Mouse (Mus musculus) intestine, embryonic 15.5 days (tissue): ENCODE measurements around the gene Mettl24. TPM values are rescaled to one million over a fixed set of nuclear protein-coding genes. Genes with fewer than 3 reads are reported as not detected.

ENCODE experiments used
- ATAC-seq: fragments of 200-750 bp; cut with Nextera tagmentation; 2 replicates; pipeline ENCODE4 v1.8.0; 2017; ENCODE audit warnings: moderate TSS enrichment, moderate library complexity
- H3K27ac ChIP-seq: fragments of 300-500 bp; sonication (generic); 2 replicates; pipeline ENCODE4 v1.5.1; 2015; ENCODE audit warnings: mild to moderate bottlenecking, inconsistent platforms
- H3K27me3 ChIP-seq: fragments of 300-500 bp; sonication (generic); replicated peaks from 2 replicates; pipeline ENCODE4 v1.6.1; 2015; ENCODE audit warnings: inconsistent platforms
- H3K36me3 ChIP-seq: fragments of 300-500 bp; sonication (generic); 2 replicates; pipeline ENCODE4 v1.6.1; 2015; ENCODE audit warnings: inconsistent platforms
- H3K4me1 ChIP-seq: fragments of 300-500 bp; sonication (generic); replicated peaks from 2 replicates; pipeline ENCODE4 v1.6.1; 2015; ENCODE audit warnings: inconsistent platforms
- H3K4me2 ChIP-seq: fragments of 300-500 bp; sonication (generic); replicated peaks from 2 replicates; pipeline ENCODE4 v1.6.1; 2015; ENCODE audit warnings: mild to moderate bottlenecking, inconsistent platforms
- H3K4me3 ChIP-seq: fragments of 300-500 bp; sonication (generic); replicated peaks from 2 replicates; pipeline ENCODE4 v1.5.1; 2015; ENCODE audit warnings: inconsistent platforms
- H3K9ac ChIP-seq: fragments of 300-500 bp; sonication (generic); 2 replicates; pipeline ENCODE4 v1.6.1; 2015; ENCODE audit warnings: inconsistent platforms
- H3K9me3 ChIP-seq: fragments of 300-500 bp; sonication (generic); 2 replicates; pipeline ENCODE4 v1.6.1; 2016; ENCODE audit warnings: inconsistent platforms
- WGBS: fragments of 180-500 bp; shearing (Covaris S2); methylation state at CpG from one replicate; pipeline ENCODE4 v1.1.7; 2015; 5-methylcytosine and 5-hydroxymethylcytosine counted together
- polyA plus RNA-seq: library from polyadenylated mRNA; unstranded; fragments of >200 nt; fragmentation: Nextera tagmentation; extraction: Ambion mirVana; gene quantifications from 2 replicates; pipeline ENCODE4 v1.2.1, GENCODE M21; 2015

The Mettl24 gene
- polyA plus RNA-seq, 1 experiment from 2014 or later = 4.2 TPM

- Histone ChIP-seq H3K9me3 (no peaks in the 10 kb centered on the region), H3K27me3 (no peaks in the 10 kb centered on the region), H3K4me3 (no peak overlapping the region), H3K4me1 (no peaks in the 10 kb centered on the region), H3K4me2 (no peak overlapping the region), H3K27ac (no peak overlapping the region), H3K9ac (no peak overlapping the region), H3K36me3 (peaks cover 29% of the 10 kb centered on the region; the same call in 1 of the 2 replicates)
- WGBS = 79% methylated on average over 5 of the region's 5 CpGs
- no peak for ATAC-seq
Measured at GRCm38 (mm10) chr10:40843841-40844240, 160.8 kb downstream of the Mettl24 start.

DNA sequence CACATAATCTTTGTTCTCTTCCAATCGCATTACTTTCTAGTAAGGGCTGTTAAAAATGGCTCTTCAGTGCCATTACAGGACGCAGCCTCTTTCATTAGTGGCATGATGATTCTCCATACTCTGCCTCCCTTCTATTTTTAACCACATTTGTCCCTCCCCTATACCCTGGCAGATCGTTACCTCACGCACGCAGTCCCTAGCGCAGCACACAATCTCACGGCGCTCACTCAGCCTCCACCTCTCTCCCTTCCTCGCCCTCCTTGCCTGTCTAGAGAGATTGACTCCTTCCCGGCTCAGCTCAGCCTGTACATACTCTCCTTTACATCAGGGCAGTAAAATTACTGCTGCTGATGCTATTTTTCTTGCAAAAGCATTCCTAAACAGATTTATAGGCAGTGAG is 161.5 kb downstream of the Mettl24 start:
- Histone ChIP-seq H3K9me3 (no peaks in the 10 kb centered on the region), H3K27ac (no peak overlapping the region), H3K4me3 (no peak overlapping the region), H3K9ac (no peak overlapping the region), H3K36me3 (peaks cover 29% of the 10 kb centered on the region; the same call in 1 of the 2 replicates), H3K27me3 (no peaks in the 10 kb centered on the region), H3K4me1 (no peaks in the 10 kb centered on the region), H3K4me2 (no peak overlapping the region)
- WGBS = 71% methylated on average over 10 of the region's 10 CpGs
- no peak for ATAC-seq

DNA sequence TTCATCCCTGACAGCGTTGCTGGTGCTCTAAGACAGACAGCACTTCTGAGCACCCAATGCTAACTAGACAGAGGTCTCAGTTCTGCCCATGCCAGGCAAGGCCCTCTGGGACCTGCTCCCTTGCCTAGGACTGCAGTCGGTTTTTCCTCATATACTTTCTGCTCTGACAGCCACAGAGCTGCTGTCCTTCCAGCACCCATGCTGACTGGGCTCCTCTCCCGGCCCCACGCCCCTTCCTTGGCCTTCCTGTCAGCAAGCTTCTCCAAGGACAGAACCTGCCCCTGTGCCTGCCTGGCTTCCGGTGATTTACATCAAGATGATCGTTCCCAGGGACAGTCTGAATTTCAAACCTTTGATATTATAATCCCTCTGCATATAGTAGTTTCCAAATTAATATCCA is 162.5 kb downstream of the Mettl24 start:
- no peak for ATAC-seq
- Histone ChIP-seq H3K36me3 (peaks cover 29% of the 10 kb centered on the region; the same call in 1 of the 2 replicates), H3K4me3 (no peak overlapping the region), H3K27ac (no peak overlapping the region), H3K9me3 (no peaks in the 10 kb centered on the region), H3K27me3 (no peaks in the 10 kb centered on the region), H3K4me2 (no peak overlapping the region), H3K4me1 (no peaks in the 10 kb centered on the region), H3K9ac (no peak overlapping the region)
- WGBS = 77% methylated on average over 6 of the region's 6 CpGs

DNA sequence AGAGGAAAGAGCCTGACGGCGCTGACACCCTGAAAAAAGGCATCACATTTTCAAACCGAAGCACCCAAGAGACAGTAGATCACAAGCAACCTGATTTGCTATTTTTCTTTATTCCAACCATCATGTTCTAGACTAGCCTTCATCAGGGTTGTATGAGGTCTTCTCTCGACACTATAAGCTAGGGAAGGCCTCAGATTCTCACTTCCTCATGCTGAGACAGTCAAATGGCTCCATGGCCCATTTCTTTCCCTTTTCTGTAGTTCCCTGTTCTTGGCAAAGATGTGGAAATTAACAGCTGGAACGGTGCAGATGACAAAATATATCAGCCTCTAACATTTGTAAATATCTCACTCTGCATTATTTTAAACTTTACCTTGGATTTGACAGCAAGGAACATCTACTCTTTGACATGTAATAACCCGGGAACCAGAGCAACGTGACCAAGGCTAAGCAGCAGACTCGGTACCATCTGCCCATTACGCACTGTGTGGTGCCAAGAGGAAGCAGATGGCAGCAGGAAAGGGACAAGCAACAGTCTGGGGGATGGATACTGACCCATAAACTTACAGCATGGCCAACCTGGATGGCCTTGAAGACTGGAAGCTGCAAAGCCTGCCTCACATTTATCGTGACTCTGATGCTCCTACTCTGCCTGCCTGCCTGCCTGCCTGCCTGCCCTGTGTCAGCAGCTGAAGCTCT is 164.2 kb downstream of the Mettl24 start:
- 94% methylated on average over 10 of the region's 10 CpGs for WGBS

GRCm38 (mm10) chr10:40850644-40851043 is 167.6 kb downstream of the Mettl24 start:
- no peak overlapping the region for H3K4me3 ChIP-seq

More for the DNA sequence above, 164.2 kb downstream of the Mettl24 start:
- Histone ChIP-seq H3K9me3 (no peaks in the 10 kb centered on the region), H3K9ac (no peak overlapping the region), H3K27ac (no peak overlapping the region), H3K27me3 (no peaks in the 10 kb centered on the region), H3K4me1 (no peaks in the 10 kb centered on the region), H3K4me2 (no peak overlapping the region), H3K4me3 (no peak overlapping the region), H3K36me3 (peaks cover 21% of the 10 kb centered on the region; the same call in 1 of the 2 replicates)
- no peak for ATAC-seq

DNA sequence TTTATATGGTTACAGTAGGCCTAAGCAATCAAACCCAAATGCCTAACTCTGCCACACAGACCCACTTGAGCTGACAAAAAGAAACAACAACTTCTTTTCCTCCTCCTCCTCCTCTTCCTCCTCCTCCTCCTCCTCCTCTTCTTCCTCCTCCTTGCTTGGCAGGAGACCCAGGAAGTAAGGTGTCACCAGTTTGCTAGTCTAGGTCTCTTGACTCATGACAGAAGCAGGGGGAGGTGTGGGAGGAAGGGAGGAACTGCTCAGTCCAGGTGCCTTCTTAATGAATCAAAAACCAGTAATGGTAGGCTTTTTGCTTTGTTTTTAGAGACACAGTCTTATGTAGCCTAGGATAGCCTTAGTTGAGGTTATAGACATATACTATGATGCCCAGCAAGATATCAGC is 168.1 kb downstream of the Mettl24 start:
- Histone ChIP-seq H3K9me3 (no peaks in the 10 kb centered on the region), H3K27ac (no peak overlapping the region), H3K36me3 (peaks cover 10% of the 10 kb centered on the region; the same call in 1 of the 2 replicates), H3K4me3 (no peak overlapping the region), H3K9ac (no peak overlapping the region), H3K4me2 (no peak overlapping the region), H3K27me3 (no peaks in the 10 kb centered on the region), H3K4me1 (no peaks in the 10 kb centered on the region)
- ATAC-seq = no peak

More at GRCm38 (mm10) chr10:40850644-40851043, 167.6 kb downstream of the Mettl24 start:
- Histone ChIP-seq H3K36me3 (peaks cover 11% of the 10 kb centered on the region; the same call in 1 of the 2 replicates), H3K4me1 (no peaks in the 10 kb centered on the region), H3K9me3 (no peaks in the 10 kb centered on the region), H3K27ac (no peak overlapping the region), H3K9ac (no peak overlapping the region), H3K27me3 (no peaks in the 10 kb centered on the region), H3K4me2 (no peak overlapping the region)
- ATAC-seq = no peak
- WGBS = 90% methylated on average over 2 of the region's 2 CpGs

GRCm38 (mm10) chr10:40855616-40856015 is 172.5 kb downstream of the Mettl24 start:
- whole genome bisulfite sequencing = 47% methylated on average over 2 of the region's 2 CpGs
- no peak overlapping the region for H3K4me3 ChIP-seq
- no peaks in the 10 kb centered on the region for H3K4me1 ChIP-seq
- H3K9ac ChIP-seq = no peak overlapping the region
- no peaks in the 10 kb centered on the region for H3K27me3 ChIP-seq
- no peaks in the 10 kb centered on the region for H3K36me3 ChIP-seq
- H3K9me3 ChIP-seq = no peaks in the 10 kb centered on the region
- H3K4me2 ChIP-seq = no peak overlapping the region
- no peak overlapping the region for H3K27ac ChIP-seq
- ATAC-seq = no peak

GRCm38 (mm10) chr10:40856703-40857102 is 173.6 kb downstream of the Mettl24 start:
- no peak for ATAC-seq
- no peaks in the 10 kb centered on the region for H3K4me1 ChIP-seq
- H3K36me3 ChIP-seq = no peaks in the 10 kb centered on the region
- WGBS = 89% methylated on average over 7 of the region's 7 CpGs
- no peak overlapping the region for H3K9ac ChIP-seq
- no peaks in the 10 kb centered on the region for H3K27me3 ChIP-seq
- H3K4me3 ChIP-seq = no peak overlapping the region
- no peak overlapping the region for H3K4me2 ChIP-seq
- H3K27ac ChIP-seq = no peak overlapping the region
- no peaks in the 10 kb centered on the region for H3K9me3 ChIP-seq

DNA sequence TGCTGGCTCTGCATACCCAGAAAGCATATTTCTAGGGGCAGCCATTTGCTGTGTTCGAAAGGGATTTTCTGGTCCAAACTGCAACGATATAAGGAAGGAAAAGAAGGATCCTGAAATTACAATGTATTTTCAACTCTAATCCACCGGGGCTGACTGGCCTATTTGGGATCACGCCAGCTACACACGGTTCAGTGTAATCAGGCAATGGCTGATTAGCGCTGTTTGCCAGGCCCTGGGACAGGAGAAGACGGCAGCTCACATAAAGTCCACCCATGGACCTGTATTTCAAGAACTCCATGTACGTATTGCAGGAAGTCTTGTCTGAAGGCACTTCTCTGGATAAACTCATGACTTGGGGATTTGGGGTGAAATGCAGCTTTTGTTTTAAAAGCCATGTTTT is 174.5 kb downstream of the Mettl24 start:
- H3K36me3 ChIP-seq = no peaks in the 10 kb centered on the region
- H3K9me3 ChIP-seq = no peaks in the 10 kb centered on the region

More for the DNA sequence above, 174.5 kb downstream of the Mettl24 start:
- 80% methylated on average over 8 of the region's 8 CpGs for WGBS
- Histone ChIP-seq H3K4me1 (no peaks in the 10 kb centered on the region), H3K9ac (no peak overlapping the region), H3K4me2 (no peak overlapping the region), H3K27me3 (no peaks in the 10 kb centered on the region), H3K4me3 (no peak overlapping the region), H3K27ac (no peak overlapping the region)
- no peak for ATAC-seq

Other genes starting within 250 kb of the Mettl24 start
- gene Slc22a16, start 112.9 kb upstream of the Mettl24 start, polyA plus RNA-seq = not detected in 2 replicates
- 0.45 and 0.56 TPM in 2 replicates for gene Ddo, start 53.3 kb upstream of the Mettl24 start, polyA plus RNA-seq
- gene Cdc40, start 200.0 kb downstream of the Mettl24 start, polyA plus RNA-seq = 26.8 and 29.7 TPM in 2 replicates
- 12.4 and 14.8 TPM in 2 replicates for gene Wasf1, start 200.2 kb downstream of the Mettl24 start, polyA plus RNA-seq